ENCODE assay signal across 9 mouse cellular contexts in the genomic region with DNA sequence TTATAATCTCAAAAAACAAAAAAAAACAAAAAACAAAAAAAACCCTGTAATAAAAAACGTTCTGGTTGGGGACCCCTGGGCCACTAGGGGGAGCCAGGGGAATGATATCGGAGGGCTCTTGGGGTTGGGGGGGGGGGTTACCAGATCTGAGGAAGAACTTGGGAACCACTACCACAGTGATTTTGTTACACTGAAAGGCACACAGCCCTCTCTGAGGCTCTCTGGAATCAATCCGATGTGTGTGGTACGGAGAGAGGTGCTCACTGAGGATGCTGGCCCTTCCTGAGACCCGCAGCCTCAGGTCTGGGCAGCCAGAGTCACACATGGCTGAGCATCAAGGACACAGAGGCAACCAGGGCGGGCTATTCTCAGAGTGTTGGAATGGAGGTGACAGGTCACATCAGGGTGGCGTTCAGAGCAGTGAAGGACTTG.
DNase-seq lines count a peak whose midpoint lies in the region; ATAC-seq and TF ChIP-seq lines count a peak whose summit lies in the region.
"Had no signal": no experiment of that assay in that cellular context is flagged by ENCODE, and none has a peak within 500 bp of the region (broad histone marks: within the 10 kb centered on the region; RNA-seq: fewer than 3 reads in every experiment).

No protein-coding gene starts in this region.

- H3K36me3 ChIP-seq in forebrain, embryonic 15.5 days = no peaks in the 10 kb centered on the region
- no peaks in the 10 kb centered on the region for H3K36me3 ChIP-seq in hindbrain, embryonic 13.5 days

- peak; percentile 55 for DNase-seq in gastrocnemius, adult 2 months
- DNase-seq in gastrocnemius, postnatal 25 days = no peak
- peak; percentile 21 for DNase-seq in R1 (ENCODE audit: low read depth, low spot score)
- DNase-seq in mesoderm, embryonic 11.5 days (ENCODE audit: low read depth, low spot score) = peak; percentile 64
- no peak for DNase-seq in spleen, postnatal 14 days (ENCODE audit: low spot score in 2 of 2)

- H3K4me1 ChIP-seq in forebrain, embryonic 15.5 days = peaks cover 42% of the 10 kb centered on the region
- H3K4me1 ChIP-seq in hindbrain, embryonic 13.5 days (replicated peaks) = peaks cover 41% of the 10 kb centered on the region

- no peak overlapping the region for H3K9ac ChIP-seq in forebrain, embryonic 15.5 days (replicated peaks)
- no peak overlapping the region for H3K9ac ChIP-seq in hindbrain, embryonic 13.5 days

- no peaks in the 10 kb centered on the region for H3K27me3 ChIP-seq in forebrain, embryonic 15.5 days
- no peaks in the 10 kb centered on the region for H3K27me3 ChIP-seq in hindbrain, embryonic 13.5 days

- H3K4me3 ChIP-seq in gastrocnemius, adult 2 months = peak overlapping the region; percentile 24; the same call in 1 of the 2 replicates
- no peak overlapping the region for H3K4me3 ChIP-seq in forebrain, embryonic 15.5 days
- H3K4me3 ChIP-seq in hindbrain, embryonic 13.5 days = no peak overlapping the region
- H3K4me3 ChIP-seq: megakaryocyte, embryonic 14.5 days had no signal

- ATAC-seq in forebrain, embryonic 15.5 days (replicated peaks) = peak; percentile 61
- ATAC-seq in hindbrain, embryonic 13.5 days (ENCODE audit: low FRiP score) = no peak
- no peak for ATAC-seq in megakaryocyte progenitor cell, adult 5-6 weeks (replicated peaks; ENCODE audit: poor library complexity)

- no peak overlapping the region for H3K4me2 ChIP-seq in forebrain, embryonic 15.5 days (replicated peaks)
- no peak overlapping the region for H3K4me2 ChIP-seq in hindbrain, embryonic 13.5 days

- H3K9me3 ChIP-seq in forebrain, embryonic 15.5 days = no peaks in the 10 kb centered on the region
- H3K9me3 ChIP-seq in hindbrain, embryonic 13.5 days = no peaks in the 10 kb centered on the region
- H3K9me3 ChIP-seq: megakaryocyte, embryonic 14.5 days had no signal

- TF ChIP-seq CTCF in gastrocnemius, adult 2 months (IDR thresholded peaks at IDR 0.05) = peak; percentile 67

- peak overlapping the region; percentile 86 for H3K27ac ChIP-seq in gastrocnemius, adult 2 months
- H3K27ac ChIP-seq in forebrain, embryonic 15.5 days (replicated peaks) = peak overlapping the region; percentile 54
- H3K27ac ChIP-seq in hindbrain, embryonic 13.5 days = peak overlapping the region; percentile 83

- intact Hi-C loops in gastrocnemius, adult 2 months (cut with DNase I) = loop anchor here (2.0 to 10.0 kb wide), 5 partner anchors 135 to 1308 kb away; no protein-coding TSS in a partner anchor

- 12% methylated on average over 7 of the region's 7 CpGs for WGBS in forebrain, embryonic 15.5 days
- 13% methylated on average over 7 of the region's 7 CpGs for WGBS in hindbrain, embryonic 13.5 days

Comparison
In these comparisons a context has a peak if more than half of its experiments do, and no peak if none do; other contexts are left out.
1. DNase-seq: peak in gastrocnemius, adult 2 months (single experiment), R1 (single experiment) and mesoderm, embryonic 11.5 days (single experiment); none in gastrocnemius, postnatal 25 days (single experiment) and spleen, postnatal 14 days (0 of 2).
2. Peak in every context shown above with its lines, with median percentiles within 50 percentile points of each other: H3K27ac ChIP-seq.